Mouse (Mus musculus) heart, embryonic 15.5 days (tissue): Measurements from ENCODE around the gene 1600014C23Rik. TPM values are rescaled to one million over a fixed set of nuclear protein-coding genes. Genes with fewer than 3 reads are reported as not detected.

Experiments used
- ATAC-seq: fragments of 200-750 bp; cut with Nextera tagmentation; replicated peaks from 2 replicates; pipeline ENCODE4 v1.8.0; 2017; ENCODE audit warnings: low read depth, moderate TSS enrichment; ENCODE audit not compliant: insufficient number of reproducible peaks, insufficient read depth, low FRiP score
- H3K27ac ChIP-seq: fragments of 300-500 bp; sonication (generic); 2 replicates; pipeline ENCODE4 v1.5.1; 2015; ENCODE audit warnings: mild to moderate bottlenecking, inconsistent platforms
- H3K27me3 ChIP-seq: fragments of 300-500 bp; sonication (generic); 2 replicates; pipeline ENCODE4 v1.6.1; 2015; ENCODE audit warnings: inconsistent platforms
- H3K36me3 ChIP-seq: fragments of 300-500 bp; sonication (generic); 2 replicates; pipeline ENCODE4 v1.6.1; 2015; ENCODE audit warnings: mild to moderate bottlenecking, inconsistent platforms
- H3K4me1 ChIP-seq: fragments of 300-500 bp; sonication (generic); replicated peaks from 2 replicates; pipeline ENCODE4 v1.6.1; 2015; ENCODE audit warnings: inconsistent platforms
- H3K4me2 ChIP-seq: fragments of 300-500 bp; sonication (generic); 2 replicates; pipeline ENCODE4 v1.6.1; 2015; ENCODE audit warnings: inconsistent platforms, mild to moderate bottlenecking, moderate library complexity
- H3K4me3 ChIP-seq: fragments of 300-500 bp; sonication (generic); 2 replicates; pipeline ENCODE4 v1.5.1; 2015; ENCODE audit warnings: mild to moderate bottlenecking, inconsistent platforms
- H3K9ac ChIP-seq: fragments of 300-500 bp; sonication (generic); 2 replicates; pipeline ENCODE4 v1.6.1; 2015; ENCODE audit warnings: mild to moderate bottlenecking, inconsistent platforms
- H3K9me3 ChIP-seq: fragments of 300-500 bp; sonication (generic); replicated peaks from 2 replicates; pipeline ENCODE4 v1.6.1; 2016; ENCODE audit warnings: inconsistent platforms
- WGBS: fragments of 180-500 bp; shearing (Covaris S2); methylation state at CpG from one replicate; pipeline ENCODE4 v1.1.7; 2015; ENCODE audit warnings: mixed read lengths; 5-methylcytosine and 5-hydroxymethylcytosine counted together
- polyA plus RNA-seq: library from polyadenylated mRNA; unstranded; fragments of >200 nt; fragmentation: Nextera tagmentation; extraction: Ambion mirVana; gene quantifications from 2 replicates; pipeline ENCODE4 v1.2.1, GENCODE M21; 2015

The 1600014C23Rik gene
- polyA plus RNA-seq, 1 experiment from 2014 or later: 0.98 TPM

DNA sequence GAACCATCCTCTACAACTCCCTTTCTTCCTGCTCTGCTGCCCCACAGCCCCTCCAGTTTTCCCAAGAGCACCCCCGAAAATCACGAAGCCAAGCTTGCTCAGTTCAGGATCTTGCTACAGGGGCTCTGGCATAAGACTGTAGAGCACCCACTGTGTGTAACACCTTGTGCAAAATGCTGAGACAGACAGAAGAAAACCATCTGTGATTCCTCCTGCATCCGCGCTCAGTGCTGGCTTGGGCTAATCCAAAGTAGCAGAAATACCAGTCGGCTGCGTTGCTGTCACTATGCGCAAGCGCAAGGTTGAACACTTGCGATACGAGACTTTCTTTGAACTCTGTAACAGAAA, 9.1 kb downstream of the 1600014C23Rik start:
- Histone ChIP-seq H3K9me3 (no peaks in the 10 kb centered on the region), H3K4me1 (peaks cover 33% of the 10 kb centered on the region), H3K27ac (no peak overlapping the region), H3K27me3 (no peaks in the 10 kb centered on the region), H3K4me3 (no peak overlapping the region), H3K9ac (no peak overlapping the region), H3K4me2 (no peak overlapping the region; the same call in 1 of the 2 replicates), H3K36me3 (no peaks in the 10 kb centered on the region)
- no peak for ATAC-seq
- 85% methylated on average over 10 of the region's 10 CpGs for whole genome bisulfite sequencing

DNA sequence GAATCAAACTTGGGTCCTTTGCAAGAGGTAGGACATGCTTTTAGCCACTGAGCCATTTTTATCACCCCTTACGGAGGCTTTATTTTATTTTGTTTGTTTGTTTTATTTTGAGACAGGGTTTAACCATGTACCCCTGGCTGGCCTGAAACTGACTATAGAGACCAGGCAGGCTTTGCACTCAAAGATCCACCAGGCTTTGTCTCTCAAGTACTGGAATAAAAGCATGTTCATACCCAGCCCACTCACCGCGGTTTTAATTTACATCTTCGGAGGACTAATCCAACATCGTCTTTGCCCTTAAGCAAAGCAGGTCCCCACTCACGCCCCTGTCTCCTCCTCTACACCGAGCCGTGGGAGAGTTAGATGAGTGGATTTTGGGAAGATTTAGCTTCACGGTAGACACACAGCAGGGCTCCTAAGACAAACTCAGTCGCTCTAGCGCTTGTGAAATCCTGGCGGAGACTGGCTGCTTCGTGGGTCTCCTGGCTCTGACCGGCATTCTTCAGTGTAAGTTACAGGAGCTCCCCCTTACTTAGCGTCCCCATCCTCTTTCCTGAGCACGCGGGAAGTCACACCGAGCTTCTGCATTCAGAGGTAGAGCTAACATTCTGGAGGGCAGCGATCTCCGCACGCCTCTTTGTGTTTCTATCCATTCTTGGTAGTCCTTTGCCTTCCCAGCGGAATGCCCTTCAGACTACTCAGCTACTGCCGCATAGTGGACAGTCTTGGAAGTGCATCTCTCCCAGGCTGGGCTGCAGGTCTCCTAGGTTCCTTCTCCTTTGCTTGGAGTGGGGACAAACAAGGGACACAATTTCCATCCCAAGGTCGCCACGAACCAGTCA, 9.7 kb downstream of the 1600014C23Rik start:
- Histone ChIP-seq H3K4me1 (peaks cover 27% of the 10 kb centered on the region), H3K4me2 (peak overlapping the region; percentile 71), H3K27me3 (no peaks in the 10 kb centered on the region), H3K9me3 (no peaks in the 10 kb centered on the region), H3K4me3 (peak overlapping the region; percentile 51), H3K27ac (peak overlapping the region; percentile 76), H3K36me3 (no peaks in the 10 kb centered on the region), H3K9ac (peak overlapping the region; percentile 55)
- WGBS: 2% methylated on average over 25 of the region's 25 CpGs
- ATAC-seq: no peak

DNA sequence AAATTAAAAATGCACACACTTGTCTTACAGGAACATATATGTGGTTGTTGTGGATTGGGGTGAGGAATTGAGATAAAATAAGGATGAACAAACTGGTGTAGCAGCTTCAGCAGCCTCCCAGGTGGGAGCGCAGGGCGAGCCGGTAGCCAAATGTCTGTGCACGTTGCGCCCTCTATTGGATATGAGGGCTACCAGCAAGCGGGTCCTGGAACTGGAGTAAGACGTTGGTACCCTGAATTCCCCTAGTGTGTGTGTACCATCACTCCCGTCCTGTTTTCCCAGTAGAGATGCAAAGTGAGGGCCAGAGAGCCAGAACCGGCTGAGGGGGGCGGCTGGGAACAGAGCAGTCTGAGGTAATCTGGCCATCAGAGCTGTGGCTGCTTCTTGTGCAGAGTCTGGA, 15.3 kb downstream of the 1600014C23Rik start:
- no peak for ATAC-seq
- no peak overlapping the region for H3K4me3 ChIP-seq
- no peak overlapping the region for H3K4me2 ChIP-seq
- no peaks in the 10 kb centered on the region for H3K9me3 ChIP-seq
- peaks cover 2% of the 10 kb centered on the region for H3K4me1 ChIP-seq
- no peaks in the 10 kb centered on the region for H3K36me3 ChIP-seq
- 6% methylated on average over 10 of the region's 10 CpGs for WGBS
- no peak overlapping the region for H3K9ac ChIP-seq
- H3K27me3 ChIP-seq: no peaks in the 10 kb centered on the region
- H3K27ac ChIP-seq: no peak overlapping the region

DNA sequence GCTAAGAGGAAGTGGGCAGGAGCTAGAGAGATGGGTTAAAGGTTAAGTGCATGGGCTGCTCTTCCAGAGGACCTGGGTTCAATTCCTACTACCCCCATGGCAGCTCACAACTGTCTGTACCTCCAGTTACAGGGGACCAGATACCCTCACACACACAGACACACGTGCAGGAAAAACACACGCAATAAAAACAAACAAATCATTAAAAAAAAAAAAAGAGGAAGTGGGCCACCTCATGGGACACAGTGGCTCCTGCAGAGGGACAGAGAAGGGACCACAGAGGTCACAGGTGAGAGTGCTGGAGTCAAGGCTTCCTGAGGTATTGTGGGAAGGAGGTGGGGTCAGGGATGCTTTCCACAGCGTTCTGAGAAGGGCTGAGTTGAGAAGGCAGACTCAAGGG, 22.1 kb downstream of the 1600014C23Rik start:
- no peaks in the 10 kb centered on the region; the same call in 1 of the 2 replicates for H3K27me3 ChIP-seq
- no peaks in the 10 kb centered on the region for H3K36me3 ChIP-seq
- 52% methylated on average over 3 of the region's 3 CpGs for WGBS
- no peaks in the 10 kb centered on the region for H3K9me3 ChIP-seq
- no peak overlapping the region for H3K4me2 ChIP-seq
- ATAC-seq: no peak
- H3K4me3 ChIP-seq: no peak overlapping the region
- no peak overlapping the region for H3K27ac ChIP-seq
- peaks cover 10% of the 10 kb centered on the region for H3K4me1 ChIP-seq
- no peak overlapping the region for H3K9ac ChIP-seq

DNA sequence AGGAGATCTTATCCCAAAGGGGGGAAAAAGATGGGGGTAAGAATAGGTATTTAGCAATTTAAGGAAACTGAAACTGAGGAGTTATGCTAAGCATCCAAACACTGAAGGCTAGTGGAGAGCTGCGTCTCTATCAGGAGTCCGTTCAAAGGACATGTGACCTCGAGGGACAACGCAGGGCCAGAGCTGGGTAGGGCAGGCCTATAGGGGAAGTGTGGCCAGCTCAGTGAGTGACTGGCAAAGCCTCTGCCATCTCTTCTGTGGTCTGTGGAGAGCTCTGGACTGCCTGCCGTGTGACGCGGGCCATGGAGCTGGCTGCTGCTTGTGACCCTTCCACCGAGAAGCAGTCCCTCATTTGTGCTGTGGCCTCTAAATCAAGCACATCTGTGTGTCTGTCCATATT, 23.2 kb downstream of the 1600014C23Rik start:
- H3K36me3 ChIP-seq: no peaks in the 10 kb centered on the region
- no peaks in the 10 kb centered on the region for H3K9me3 ChIP-seq
- no peaks in the 10 kb centered on the region; the same call in 1 of the 2 replicates for H3K27me3 ChIP-seq
- WGBS: 47% methylated on average over 8 of the region's 8 CpGs
- no peak overlapping the region for H3K27ac ChIP-seq
- no peak; the same call in 1 of the 2 replicates for ATAC-seq
- H3K4me1 ChIP-seq: peaks cover 10% of the 10 kb centered on the region
- no peak overlapping the region for H3K9ac ChIP-seq
- no peak overlapping the region for H3K4me3 ChIP-seq
- no peak overlapping the region for H3K4me2 ChIP-seq

DNA sequence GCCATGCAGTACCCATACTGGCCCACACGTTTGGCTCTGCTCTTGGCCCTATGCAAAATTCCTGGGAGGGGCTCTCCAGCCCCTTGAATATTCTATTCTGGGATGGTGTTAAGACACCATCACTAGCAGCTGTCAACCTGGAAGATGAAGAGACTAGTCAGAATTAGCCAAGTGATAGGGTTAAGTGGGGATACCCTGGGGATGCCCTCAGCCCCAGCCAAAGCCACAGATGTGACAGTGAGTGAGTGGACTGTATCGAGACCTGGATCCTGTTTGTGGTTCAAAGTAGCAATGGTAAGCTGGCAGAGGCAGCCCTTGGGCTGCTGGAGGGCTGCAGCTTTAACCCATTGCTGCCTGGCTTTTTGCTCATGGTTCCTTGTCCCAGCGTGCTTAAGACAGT, 23.8 kb downstream of the 1600014C23Rik start:
- no peaks in the 10 kb centered on the region for H3K9me3 ChIP-seq
- H3K27me3 ChIP-seq: no peaks in the 10 kb centered on the region; the same call in 1 of the 2 replicates
- H3K27ac ChIP-seq: no peak overlapping the region
- no peak; the same call in 1 of the 2 replicates for ATAC-seq
- no peak overlapping the region for H3K9ac ChIP-seq
- WGBS: 33% methylated on average over 3 of the region's 3 CpGs
- H3K4me3 ChIP-seq: no peak overlapping the region
- H3K4me2 ChIP-seq: no peak overlapping the region
- H3K4me1 ChIP-seq: peaks cover 10% of the 10 kb centered on the region
- no peaks in the 10 kb centered on the region for H3K36me3 ChIP-seq

DNA sequence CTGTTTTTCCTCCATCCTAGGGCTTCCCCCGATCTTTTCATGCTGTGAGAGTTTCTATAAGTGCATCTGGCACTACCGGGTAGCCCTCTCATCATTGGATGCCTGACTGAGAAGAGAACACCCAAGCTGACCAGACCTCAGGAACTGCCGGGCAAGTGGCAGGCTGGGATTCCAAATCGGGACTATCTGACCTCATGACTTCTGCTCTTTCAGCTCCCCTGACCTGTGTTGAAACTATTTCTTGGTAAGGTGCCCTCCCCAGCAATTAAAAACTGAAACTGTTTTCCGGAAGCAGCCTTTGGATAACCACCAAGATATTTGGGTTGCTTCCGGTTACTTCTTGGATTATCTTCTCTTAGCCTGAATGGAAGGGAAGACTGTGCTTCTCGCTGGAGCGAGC, 25.5 kb downstream of the 1600014C23Rik start:
- Histone ChIP-seq H3K4me2 (no peak overlapping the region), H3K9me3 (no peaks in the 10 kb centered on the region), H3K4me1 (peaks cover 10% of the 10 kb centered on the region), H3K27me3 (no peaks in the 10 kb centered on the region; the same call in 1 of the 2 replicates), H3K4me3 (no peak overlapping the region), H3K36me3 (no peaks in the 10 kb centered on the region), H3K27ac (no peak overlapping the region), H3K9ac (no peak overlapping the region)
- no peak for ATAC-seq
- WGBS: 72% methylated on average over 8 of the region's 8 CpGs

DNA sequence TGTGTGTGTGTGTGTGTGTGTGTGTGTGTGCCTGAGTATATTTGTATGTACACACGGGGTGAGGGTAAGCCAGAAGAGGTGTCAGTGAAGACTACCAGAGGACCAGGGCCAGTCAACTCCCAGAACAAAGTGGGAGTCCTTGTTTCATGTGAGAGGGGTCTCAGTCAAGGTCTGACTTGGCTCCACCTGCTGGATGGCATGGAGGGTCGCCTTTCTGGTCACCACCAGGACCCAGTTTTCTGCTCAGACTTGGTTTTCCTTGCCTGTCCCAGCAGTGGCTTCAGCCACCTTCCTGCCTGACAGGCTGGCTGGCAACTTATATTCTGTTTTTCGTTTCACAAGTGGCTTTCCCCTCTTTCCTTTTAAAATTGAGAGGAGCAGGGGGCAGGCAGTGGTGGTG, 26.3 kb downstream of the 1600014C23Rik start:
- Histone ChIP-seq H3K4me1 (peaks cover 10% of the 10 kb centered on the region), H3K9me3 (no peaks in the 10 kb centered on the region), H3K27ac (no peak overlapping the region), H3K9ac (no peak overlapping the region), H3K4me3 (no peak overlapping the region), H3K4me2 (no peak overlapping the region), H3K27me3 (no peaks in the 10 kb centered on the region; the same call in 1 of the 2 replicates), H3K36me3 (no peaks in the 10 kb centered on the region)
- WGBS: 24% methylated on average over 3 of the region's 3 CpGs
- no peak for ATAC-seq

DNA sequence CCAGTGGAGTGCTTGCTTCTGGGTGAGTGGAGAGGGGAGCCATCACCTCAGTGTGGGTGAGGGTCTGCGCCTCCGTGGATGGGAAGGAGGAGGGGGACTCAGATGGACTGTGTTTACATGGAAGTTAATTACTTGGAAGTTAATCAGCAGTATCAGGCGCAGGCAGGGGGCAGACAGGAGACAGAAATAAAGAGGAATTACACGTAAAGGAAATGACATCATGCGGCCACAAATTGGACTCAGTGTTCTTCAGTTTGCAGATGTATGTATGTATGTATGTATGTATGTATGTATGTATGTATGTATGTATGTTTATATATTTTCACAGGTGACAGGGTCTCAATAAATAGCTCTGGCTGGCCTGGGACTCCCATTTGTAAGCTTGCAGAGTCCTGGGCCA, 26.8 kb downstream of the 1600014C23Rik start:
- Histone ChIP-seq H3K9me3 (no peaks in the 10 kb centered on the region), H3K4me2 (no peak overlapping the region), H3K9ac (no peak overlapping the region), H3K36me3 (no peaks in the 10 kb centered on the region), H3K27me3 (no peaks in the 10 kb centered on the region; the same call in 1 of the 2 replicates), H3K4me1 (peaks cover 10% of the 10 kb centered on the region), H3K27ac (no peak overlapping the region), H3K4me3 (no peak overlapping the region)
- ATAC-seq: no peak
- WGBS: 66% methylated on average over 5 of the region's 5 CpGs

DNA sequence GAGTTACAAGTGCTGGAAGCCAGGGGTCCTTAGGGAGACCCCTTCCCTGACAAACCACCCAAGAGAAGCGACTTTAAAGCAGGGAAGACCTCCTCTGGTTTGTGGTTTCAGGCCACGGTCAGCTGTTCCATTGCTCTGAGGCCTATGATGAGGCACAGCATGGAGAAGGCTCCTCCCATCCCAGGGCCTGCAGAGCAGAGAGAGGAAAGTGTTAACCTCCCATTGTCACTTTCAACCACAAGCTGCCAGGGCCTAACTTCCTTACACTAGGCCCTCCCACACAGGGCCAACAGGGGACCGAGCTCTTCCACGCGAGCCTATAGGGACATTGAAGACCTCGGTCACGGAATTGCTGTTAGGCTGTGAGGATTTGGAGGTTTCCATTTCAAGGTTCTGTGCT, 30.5 kb downstream of the 1600014C23Rik start:
- Histone ChIP-seq H3K27ac (no peak overlapping the region), H3K4me3 (no peak overlapping the region), H3K9ac (no peak overlapping the region), H3K36me3 (peaks cover 5% of the 10 kb centered on the region), H3K4me2 (no peak overlapping the region), H3K9me3 (no peaks in the 10 kb centered on the region), H3K4me1 (peaks cover 20% of the 10 kb centered on the region), H3K27me3 (no peaks in the 10 kb centered on the region)
- no peak for ATAC-seq
- 54% methylated on average over 7 of the region's 7 CpGs for WGBS

DNA sequence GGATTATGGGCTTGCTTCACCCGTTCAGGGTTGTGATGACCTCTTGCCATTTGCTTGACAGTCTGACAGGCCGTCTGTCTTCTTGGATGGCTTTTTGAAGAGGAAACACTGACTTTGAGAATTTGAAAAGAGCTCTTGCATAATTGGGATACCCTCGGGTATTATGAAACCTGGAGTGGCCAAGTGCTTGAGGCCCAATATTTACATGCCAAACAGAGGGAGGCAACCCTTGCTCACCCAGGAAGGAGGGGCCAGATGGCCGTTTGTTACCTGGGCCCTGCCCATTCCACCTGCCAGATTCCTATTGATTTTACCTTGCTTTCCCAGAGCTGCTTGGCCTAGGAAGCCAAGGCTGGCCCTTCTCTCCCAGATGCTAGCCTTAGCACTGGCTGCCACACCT, 31.4 kb downstream of the 1600014C23Rik start:
- ATAC-seq: no peak
- peaks cover 7% of the 10 kb centered on the region for H3K36me3 ChIP-seq
- no peak overlapping the region for H3K4me2 ChIP-seq
- H3K9ac ChIP-seq: no peak overlapping the region
- H3K4me1 ChIP-seq: peaks cover 22% of the 10 kb centered on the region
- no peak overlapping the region for H3K27ac ChIP-seq
- no peak overlapping the region for H3K4me3 ChIP-seq
- 66% methylated on average over 4 of the region's 4 CpGs for WGBS
- no peaks in the 10 kb centered on the region for H3K9me3 ChIP-seq
- H3K27me3 ChIP-seq: no peaks in the 10 kb centered on the region

DNA sequence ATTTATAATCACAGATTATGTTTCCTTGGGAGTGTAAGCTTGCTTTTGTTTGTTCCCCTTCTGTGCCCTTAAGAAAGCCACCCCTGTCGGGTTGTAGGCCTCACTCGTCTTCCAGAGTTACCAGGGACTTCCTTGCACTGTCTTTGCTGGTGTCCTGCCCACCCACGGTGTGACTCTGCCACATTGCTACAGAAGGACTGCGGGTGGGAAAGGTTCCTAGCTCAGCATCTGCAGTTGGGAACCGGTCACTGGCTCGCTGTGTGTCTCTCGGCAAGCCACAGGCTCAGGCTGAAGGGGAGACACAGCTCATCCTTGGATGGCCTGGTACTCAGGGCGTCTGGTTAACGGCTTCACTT, 32.4 kb downstream of the 1600014C23Rik start:
- no peak for ATAC-seq
- H3K36me3 ChIP-seq: peaks cover 7% of the 10 kb centered on the region
- no peak overlapping the region for H3K4me3 ChIP-seq
- 56% methylated on average over 9 of the region's 9 CpGs for WGBS
- no peaks in the 10 kb centered on the region for H3K27me3 ChIP-seq
- peak overlapping the region; percentile 52 for H3K27ac ChIP-seq
- peak overlapping the region; percentile 17; the same call in 1 of the 2 replicates for H3K4me2 ChIP-seq
- no peak overlapping the region for H3K9ac ChIP-seq
- H3K4me1 ChIP-seq: peaks cover 22% of the 10 kb centered on the region
- H3K9me3 ChIP-seq: no peaks in the 10 kb centered on the region
